Mouse (Mus musculus) inflammation-experienced regulatory T-cells, adult 6 months (primary cell): Measurements from ENCODE around the gene Rhbdl1. TPM values are rescaled to one million over a fixed set of nuclear protein-coding genes. Genes with fewer than 3 reads are reported as not detected.

Source experiments
- ATAC-seq: one replicate; pipeline ENCODE4 v1.8.0; 2017
- polyA plus RNA-seq, 3 experiments: library from polyadenylated mRNA; unstranded; fragments of 100-300 nt; shearing (Covaris generic); gene quantifications; one replicate each; pipeline ENCODE4 v1.2.1; 2017

Rhbdl1 gene
- polyA plus RNA-seq = 1 to 10 TPM in 1 of 3 experiments, not detected in 2; 1.7 TPM

DNA sequence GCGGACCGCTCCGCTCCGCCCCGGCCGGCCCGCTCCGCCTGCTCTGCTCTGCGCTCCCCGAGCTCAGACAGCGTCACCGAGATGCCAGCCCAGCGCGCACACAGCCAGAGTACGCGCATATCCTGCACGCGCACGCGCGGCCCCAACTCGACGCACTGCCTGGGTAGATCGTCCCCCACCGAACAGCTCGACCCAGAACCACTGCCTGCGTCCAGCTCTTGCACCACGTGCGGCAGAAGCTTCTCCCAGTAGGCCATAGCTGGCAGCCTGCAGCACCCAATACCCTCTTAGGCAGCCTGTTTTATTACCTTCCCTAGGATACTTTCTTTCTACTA is at the start of gene Rhbdl1:
Gene Rhbdl1 (minus strand): TSS at position 220 of the 335 bp plus-strand sequence.
- no peak for ATAC-seq

DNA sequence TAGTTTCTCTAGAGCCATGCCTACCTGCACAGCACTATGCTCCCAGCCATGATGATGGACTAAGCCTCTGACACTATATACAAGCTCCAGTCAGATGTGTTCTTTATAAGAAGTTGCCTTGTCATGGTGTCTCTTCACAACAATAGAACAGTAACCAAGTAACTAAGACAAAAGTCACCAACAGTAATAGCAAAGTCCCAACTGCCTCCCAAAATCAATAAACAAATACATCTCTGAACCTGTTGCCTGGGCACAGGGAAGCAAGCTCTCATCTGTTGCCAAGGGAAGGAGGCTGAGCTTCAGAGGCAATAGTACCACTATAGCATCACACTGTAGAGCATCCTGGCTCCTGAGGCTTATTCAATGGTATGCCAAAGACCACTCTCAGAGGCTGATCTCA is 49.7 kb upstream of the Rhbdl1 start:
- no peak for ATAC-seq

DNA sequence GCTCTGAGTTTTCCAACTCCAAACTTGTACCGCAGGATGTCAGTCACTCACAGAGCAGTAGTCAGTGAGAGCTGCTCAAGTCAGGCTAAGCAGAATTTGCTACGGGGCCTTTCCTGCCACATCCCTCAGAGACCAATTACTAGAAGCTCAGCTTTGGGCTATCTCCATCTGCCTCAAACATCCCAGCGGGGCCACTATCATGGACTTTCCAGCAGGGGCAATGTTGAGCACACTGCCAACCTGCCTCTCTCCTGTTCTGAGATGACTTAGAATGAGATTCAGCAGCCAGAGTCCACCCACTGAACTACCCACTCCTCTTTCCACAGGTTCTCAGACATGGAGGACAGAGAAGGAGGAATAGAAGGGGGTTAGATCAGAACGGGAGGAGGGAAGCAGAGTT is 48.5 kb upstream of the Rhbdl1 start:
- no peak for ATAC-seq

GRCm38 (mm10) chr17:25883824-25884223 is 46.7 kb upstream of the Rhbdl1 start:
- no peak for ATAC-seq

- no peak for ATAC-seq
These were observed 46.2 kb upstream of the Rhbdl1 start for GRCm38 (mm10) chr17:25883268-25883667.

GRCm38 (mm10) chr17:25882306-25882705 is 45.2 kb upstream of the Rhbdl1 start:
- no peak for ATAC-seq

GRCm38 (mm10) chr17:25881691-25882090 is 44.6 kb upstream of the Rhbdl1 start:
- no peak for ATAC-seq

GRCm38 (mm10) chr17:25880913-25881641 is 44.0 kb upstream of the Rhbdl1 start:
- ATAC-seq = no peak

DNA sequence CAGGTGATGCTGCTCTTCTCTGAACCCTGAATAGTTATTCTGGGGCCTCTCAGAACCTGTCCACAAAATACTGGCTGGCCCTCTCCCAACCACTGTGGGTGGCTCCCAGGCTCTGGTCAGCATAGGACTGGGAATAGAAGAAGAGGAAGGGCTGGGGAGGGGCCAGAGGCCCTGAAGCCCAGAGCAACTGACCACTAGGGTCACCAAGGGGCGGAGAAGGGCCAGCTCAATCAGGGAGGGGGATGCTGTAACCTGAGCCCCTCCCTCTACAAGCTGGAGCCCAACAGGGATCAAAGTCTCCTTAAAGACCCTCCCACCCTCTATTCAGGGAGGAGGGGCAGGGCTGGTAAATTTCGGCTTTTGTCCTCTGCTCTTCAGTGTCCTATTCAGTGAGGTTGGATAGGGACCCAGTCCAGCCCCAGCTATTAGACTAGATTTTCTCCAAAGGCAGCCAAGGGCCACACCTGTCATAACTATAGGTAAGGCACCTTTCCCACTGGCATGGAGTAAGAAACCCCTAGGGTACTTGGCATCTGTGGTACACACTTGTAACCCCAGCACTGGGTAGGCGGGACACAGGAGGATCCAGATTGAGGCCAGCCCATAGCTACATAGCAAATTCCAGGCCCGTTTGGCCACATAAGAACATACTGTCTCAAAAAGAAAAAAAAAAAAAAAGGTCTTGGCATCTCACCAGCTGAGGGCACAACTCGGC is 43.3 kb upstream of the Rhbdl1 start, which contains the start of gene Wfikkn1:
Gene Wfikkn1 (minus strand): TSS at position 663 of the 715 bp plus-strand sequence.
- ATAC-seq = no peak

- no peak for ATAC-seq
These were observed 42.7 kb upstream of the Rhbdl1 start for GRCm38 (mm10) chr17:25879750-25880149.

DNA sequence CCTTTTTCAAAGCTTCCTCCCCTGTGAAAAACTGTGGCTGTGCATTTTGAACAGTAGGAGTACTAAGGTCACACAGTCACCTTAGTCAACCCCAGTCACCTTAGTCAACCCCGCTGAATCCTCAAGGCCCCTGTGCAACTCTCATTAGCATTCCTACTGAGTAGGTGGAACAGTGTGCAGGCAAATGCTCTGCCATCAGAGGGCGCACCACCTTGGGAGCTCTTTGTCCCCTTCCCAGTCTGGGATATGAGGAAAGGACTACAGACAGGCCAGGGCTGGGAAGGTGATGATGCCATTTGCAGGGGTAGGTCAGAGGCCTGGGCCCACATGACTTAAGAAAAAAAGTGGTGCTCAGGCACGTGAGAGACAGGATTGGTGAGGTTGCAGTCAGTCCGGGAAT is 42.2 kb upstream of the Rhbdl1 start:
- ATAC-seq = no peak

- ATAC-seq = no peak
These were observed 41.6 kb upstream of the Rhbdl1 start for GRCm38 (mm10) chr17:25878611-25879180.

DNA sequence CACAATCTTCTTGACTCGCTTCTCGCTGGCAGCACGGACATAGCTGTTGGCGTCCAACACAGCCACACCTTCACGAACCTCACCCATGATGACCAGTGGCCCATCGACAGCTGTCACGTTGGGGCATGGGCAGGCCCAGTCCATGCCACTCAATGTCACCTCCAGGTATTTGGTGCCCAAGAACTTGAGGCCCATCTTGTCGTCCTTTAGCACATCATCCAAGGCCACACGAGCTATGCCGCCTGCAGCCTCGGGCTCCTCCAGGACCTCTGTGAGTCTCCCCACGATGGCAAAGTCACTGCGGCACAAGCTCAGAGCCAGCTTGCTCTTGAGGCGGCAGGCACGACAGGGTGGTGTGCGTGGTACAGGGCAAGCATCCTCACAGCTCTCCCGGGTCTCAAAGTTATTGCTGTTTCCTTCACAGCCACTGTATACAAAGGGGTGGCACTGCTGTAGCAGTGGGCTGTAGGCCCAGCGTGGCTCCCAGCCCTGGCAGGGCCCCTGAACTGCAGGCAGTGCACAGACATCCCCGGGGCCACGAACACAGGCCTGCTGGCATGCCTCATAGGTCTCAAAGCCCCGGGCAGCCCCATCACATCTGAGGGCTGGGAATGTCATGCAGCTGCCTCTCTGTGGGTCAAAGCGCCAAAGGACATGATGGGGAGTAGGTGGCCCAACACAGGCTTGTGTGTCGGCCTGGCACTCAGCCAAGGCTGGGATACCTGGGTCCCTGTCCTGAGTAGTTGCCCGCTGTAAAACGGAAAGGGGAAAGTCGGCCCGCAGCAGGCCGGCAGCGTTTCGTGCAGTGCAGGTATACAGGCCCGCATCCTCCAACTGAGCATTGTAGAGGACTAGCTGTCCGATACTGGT is 40.9 kb upstream of the Rhbdl1 start:
- no peak for ATAC-seq

DNA sequence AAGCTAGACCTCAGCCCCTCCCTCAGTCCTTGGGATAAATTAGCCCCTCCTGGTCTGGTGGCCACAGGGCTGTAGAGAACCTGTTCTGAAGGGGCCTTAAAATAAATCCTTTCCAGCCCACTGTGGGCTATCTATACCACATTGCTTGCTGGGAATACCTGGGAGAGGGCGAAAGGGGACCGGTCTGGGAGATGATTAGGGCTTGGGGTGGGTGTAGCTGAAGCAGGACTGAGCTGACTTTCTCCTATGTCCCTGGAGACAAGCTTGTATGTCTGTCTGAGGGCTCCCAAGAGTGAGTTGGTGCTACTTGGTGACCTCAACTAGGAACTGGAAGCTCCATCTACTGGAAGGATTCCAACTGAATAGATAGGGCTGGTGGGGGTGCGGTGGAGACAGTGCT is 39.9 kb upstream of the Rhbdl1 start:
- no peak for ATAC-seq

- ATAC-seq = no peak
These were observed 39.3 kb upstream of the Rhbdl1 start for GRCm38 (mm10) chr17:25876347-25876915.

DNA sequence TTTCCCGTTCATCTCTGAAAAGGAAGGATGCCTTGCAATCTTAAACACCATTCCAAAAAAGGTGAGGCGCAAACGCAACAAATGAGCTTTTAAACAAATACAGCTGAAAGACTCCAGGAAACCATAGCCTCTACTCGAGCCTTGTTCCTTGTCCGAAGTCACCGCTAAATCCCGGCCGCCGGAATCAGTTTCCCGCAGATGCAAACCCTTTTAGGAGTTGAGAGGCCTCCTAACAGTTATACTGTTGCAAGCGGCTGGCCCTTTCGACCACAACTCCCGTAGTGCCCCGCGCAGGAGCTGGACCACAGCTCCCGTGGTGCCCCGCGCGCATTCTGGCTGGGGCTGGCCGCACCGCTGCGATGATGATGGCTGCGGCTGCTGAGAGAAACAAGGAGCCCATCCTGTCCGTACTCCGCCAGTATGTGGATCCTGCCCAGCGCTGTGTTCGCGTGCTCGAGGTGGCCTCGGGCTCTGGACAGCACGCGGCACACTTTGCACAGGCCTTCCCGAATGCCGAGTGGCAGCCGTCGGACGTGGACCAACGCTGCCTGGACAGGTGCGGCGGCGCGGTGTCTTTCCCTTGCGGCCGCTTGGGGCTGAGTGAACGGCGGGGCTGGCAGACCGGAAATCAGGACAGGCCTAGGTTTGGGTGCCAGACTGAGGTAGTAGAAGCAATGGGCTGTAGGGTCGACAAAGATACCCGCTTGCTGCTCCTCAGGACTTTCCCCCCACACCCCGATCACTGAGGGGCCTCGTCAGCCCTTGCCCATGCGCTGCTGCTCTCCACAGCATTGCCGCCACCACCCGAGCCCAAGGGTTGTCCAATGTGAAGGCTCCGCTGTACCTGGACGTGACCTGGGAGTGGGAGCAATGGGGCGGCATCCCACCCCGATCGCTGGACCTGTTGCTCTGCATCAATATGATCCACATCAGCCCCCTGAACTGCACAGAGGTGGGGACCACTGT is 38.4 kb upstream of the Rhbdl1 start:
- ATAC-seq = peak; percentile 77

DNA sequence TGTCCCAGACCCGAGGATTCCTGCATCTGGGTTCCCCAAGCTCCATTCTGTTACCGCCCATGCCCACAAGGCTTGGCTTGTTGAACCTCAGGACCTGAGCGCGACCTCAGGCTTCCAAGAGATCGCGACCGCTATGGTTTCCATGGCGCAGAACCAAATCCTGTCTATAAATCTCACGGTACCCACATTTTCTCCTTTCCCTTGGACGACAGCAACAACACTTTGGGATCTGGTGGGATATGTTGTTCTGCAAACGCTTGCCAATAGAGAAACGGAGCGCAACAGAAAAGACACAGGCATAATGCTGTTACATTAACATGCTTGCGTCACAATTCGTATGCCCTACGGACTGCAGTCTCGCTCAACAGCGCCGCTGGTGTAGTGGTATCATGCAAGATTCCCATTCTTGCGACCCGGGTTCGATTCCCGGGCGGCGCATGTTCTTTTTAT is 37.7 kb upstream of the Rhbdl1 start, which contains the start of gene Mettl26:
Gene Mettl26 (plus strand): TSS at position 354 of the 450 bp plus-strand sequence.
- ATAC-seq = peak; percentile 80

GRCm38 (mm10) chr17:25874148-25874720 is 37.1 kb upstream of the Rhbdl1 start:
- no peak for ATAC-seq

DNA sequence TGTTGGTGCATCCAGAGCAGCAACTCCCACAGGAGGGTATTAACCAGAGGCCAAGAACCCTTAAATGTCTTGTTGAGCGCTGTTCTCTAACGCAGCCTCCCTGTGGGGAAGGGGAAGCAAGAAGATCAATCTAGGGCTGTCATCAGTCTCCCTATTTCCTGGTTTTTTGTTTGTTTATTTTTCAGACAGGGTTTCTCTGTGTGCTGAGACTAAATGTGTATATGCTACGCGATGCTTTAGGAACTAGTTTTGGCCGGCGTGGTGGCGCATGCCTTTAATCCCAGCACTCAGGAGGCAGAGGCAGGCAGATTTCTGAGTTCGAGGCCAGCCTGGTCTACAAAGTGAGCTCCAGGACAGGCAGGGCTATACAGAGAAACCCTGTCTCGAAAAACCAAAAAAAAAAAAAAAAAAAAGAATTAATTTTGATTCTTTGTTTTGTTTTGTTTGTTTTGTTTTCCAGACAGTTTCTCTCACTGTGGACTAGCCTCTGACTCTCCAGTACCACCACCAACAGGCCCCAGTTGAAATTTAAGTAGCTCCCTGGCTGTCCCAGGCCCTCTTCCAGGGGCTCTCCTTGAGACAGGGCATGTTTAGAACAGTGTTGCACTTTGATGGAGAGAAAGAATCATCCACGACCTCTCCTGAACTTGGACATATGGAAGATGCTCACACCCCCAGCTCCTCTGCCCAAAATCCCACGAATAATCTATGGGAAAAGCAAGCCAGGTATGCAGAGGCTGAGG is 36.5 kb upstream of the Rhbdl1 start:
- ATAC-seq = no peak

- no peak for ATAC-seq
These were observed 35.6 kb upstream of the Rhbdl1 start for GRCm38 (mm10) chr17:25872676-25873075.
